Mouse (Mus musculus) liver, embryonic 16.5 days (tissue): Measurements from ENCODE around the gene Tdp2. TPM values are rescaled to one million over a fixed set of nuclear protein-coding genes. Genes with fewer than 3 reads are reported as not detected.

Source experiments
- ATAC-seq: fragments of 200-750 bp; cut with Nextera tagmentation; 2 replicates; pipeline ENCODE4 v1.8.0; 2017; ENCODE audit warnings: low read depth, mild to moderate bottlenecking, moderate number of reproducible peaks, moderate library complexity
- H3K27ac ChIP-seq: fragments of 300-500 bp; sonication (generic); 2 replicates; pipeline ENCODE4 v1.5.1; 2014; ENCODE audit warnings: mild to moderate bottlenecking, low read length
- H3K27me3 ChIP-seq: fragments of 300-500 bp; sonication (generic); 2 replicates; pipeline ENCODE4 v1.6.1; 2014; ENCODE audit warnings: low read depth, low read length, mixed read lengths; ENCODE audit not compliant: control insufficient read depth, insufficient read depth
- H3K36me3 ChIP-seq: fragments of 300-500 bp; sonication (generic); 2 replicates; pipeline ENCODE4 v1.6.1; 2014; ENCODE audit warnings: mild to moderate bottlenecking; ENCODE audit not compliant: control insufficient read depth, insufficient read depth
- H3K4me1 ChIP-seq: fragments of 300-500 bp; sonication (generic); 2 replicates; pipeline ENCODE4 v1.6.1; 2014; ENCODE audit warnings: low read depth, low read length, mixed read lengths; ENCODE audit not compliant: control insufficient read depth
- H3K4me2 ChIP-seq: fragments of 300-500 bp; sonication (generic); 2 replicates; pipeline ENCODE4 v1.6.1; 2014; ENCODE audit warnings: low read depth, low read length, mixed read lengths
- H3K4me3 ChIP-seq: fragments of 300-500 bp; sonication (generic); 2 replicates; pipeline ENCODE4 v1.5.1; 2014; ENCODE audit warnings: low read depth, mild to moderate bottlenecking, low read length
- H3K9ac ChIP-seq: fragments of 300-500 bp; sonication (generic); 2 replicates; pipeline ENCODE4 v1.6.1; 2014; ENCODE audit warnings: low read depth, low read length
- H3K9me3 ChIP-seq: fragments of 300-500 bp; sonication (generic); replicated peaks from 2 replicates; pipeline ENCODE4 v1.6.1; 2016; ENCODE audit warnings: low read length; ENCODE audit not compliant: control insufficient read depth
- WGBS: fragments of 180-500 bp; shearing (Covaris S2); extraction: QIAGEN DNeasy Blood & Tissue Kit; methylation state at CpG from one replicate; pipeline ENCODE4 v1.1.7; 2014; ENCODE audit not compliant: insufficient replicate concordance; 5-methylcytosine and 5-hydroxymethylcytosine counted together
- polyA plus RNA-seq: library from polyadenylated mRNA; unstranded; fragments of >200 nt; fragmentation: Nextera tagmentation; extraction: Ambion mirVana; gene quantifications from 2 replicates; pipeline ENCODE4 v1.2.1, GENCODE M21; 2015

Tdp2 gene
- polyA plus RNA-seq, 1 experiment from 2014 or later: 19.6 TPM

DNA sequence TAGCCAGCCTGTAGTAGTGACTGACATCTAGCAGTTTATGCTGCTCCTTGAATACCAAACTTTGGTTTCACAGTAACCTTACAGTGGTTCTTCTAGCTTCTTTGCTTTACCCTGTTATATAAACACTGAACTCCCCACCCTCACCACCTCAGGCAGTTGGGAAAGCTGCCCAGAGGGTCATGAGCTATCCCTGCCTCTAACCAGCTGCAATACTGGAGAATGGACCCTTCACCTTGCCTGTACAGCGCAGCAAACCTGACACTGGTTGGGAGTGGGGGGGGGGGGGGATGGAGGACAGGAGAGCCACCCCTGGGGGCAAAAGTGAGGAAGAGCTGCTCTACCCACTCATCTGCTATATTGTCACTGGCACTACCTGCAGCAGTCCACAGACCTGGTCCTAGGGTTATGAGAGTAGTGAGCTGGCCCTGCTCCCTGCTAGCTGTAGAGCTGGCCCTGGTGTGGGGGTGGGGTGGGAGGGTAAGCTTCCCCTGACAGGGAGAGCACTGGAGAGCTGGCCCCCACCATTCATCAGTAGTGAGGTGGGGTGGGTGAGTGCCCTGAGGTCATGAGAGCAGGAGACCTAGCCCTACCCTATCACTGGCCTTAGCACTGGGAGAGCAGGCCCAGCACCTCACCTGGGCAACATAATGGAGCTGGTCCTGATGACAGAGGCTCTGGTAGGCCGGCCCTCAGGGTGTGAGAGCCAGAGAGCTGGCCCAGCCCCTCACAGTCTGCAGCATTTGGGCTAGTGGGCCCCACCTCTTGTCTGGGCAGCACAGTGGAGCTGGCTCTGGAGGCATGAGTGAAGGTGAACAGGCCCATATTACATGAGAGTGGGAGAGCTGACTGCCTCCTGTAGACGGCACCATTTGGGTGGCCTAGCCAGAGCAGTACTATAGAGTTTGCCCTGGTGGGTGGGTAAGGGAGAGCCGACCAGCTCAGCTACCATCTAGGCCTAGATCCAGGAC is 15.1 kb upstream of the Tdp2 start:
- WGBS: 69% methylated on average over 4 of the region's 4 CpGs
- H3K27ac ChIP-seq: no peak overlapping the region
- no peaks in the 10 kb centered on the region; the same call in 1 of the 2 replicates for H3K4me1 ChIP-seq
- H3K27me3 ChIP-seq: no peaks in the 10 kb centered on the region
- H3K4me3 ChIP-seq: no peak overlapping the region
- no peak overlapping the region for H3K4me2 ChIP-seq
- H3K9ac ChIP-seq: no peak overlapping the region
- peak; percentile 52 for ATAC-seq
- peaks cover 31% of the 10 kb centered on the region for H3K36me3 ChIP-seq
- no peaks in the 10 kb centered on the region; the same call in 1 of the 2 replicates for H3K9me3 ChIP-seq

DNA sequence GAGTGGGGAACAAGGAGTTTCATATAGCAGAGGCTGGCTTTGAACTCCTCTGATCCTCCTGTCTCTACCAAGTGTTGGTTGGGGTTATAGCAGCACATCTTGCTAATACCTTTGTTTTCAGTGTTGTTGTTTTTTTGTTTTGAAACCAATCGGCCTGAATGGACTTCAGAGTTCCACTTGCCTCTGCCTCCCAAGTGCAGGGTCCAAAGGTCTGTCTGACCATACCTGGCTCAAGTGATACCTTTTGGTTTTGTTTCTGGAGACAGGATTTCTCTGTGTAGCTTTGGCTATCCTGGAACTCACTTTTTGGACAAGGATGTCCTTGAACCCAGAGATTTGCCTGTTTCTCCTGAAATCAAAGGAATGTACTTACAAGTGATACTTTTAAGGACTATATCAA is 11.5 kb upstream of the Tdp2 start:
- H3K9me3 ChIP-seq: no peaks in the 10 kb centered on the region
- no peak overlapping the region for H3K27ac ChIP-seq
- no peak overlapping the region for H3K9ac ChIP-seq
- H3K4me1 ChIP-seq: no peaks in the 10 kb centered on the region
- H3K4me3 ChIP-seq: no peak overlapping the region
- H3K36me3 ChIP-seq: peaks cover 3% of the 10 kb centered on the region
- ATAC-seq: no peak
- no peaks in the 10 kb centered on the region for H3K27me3 ChIP-seq
- 68% methylated on average over 1 of the region's 1 CpGs for WGBS
- no peak overlapping the region for H3K4me2 ChIP-seq

DNA sequence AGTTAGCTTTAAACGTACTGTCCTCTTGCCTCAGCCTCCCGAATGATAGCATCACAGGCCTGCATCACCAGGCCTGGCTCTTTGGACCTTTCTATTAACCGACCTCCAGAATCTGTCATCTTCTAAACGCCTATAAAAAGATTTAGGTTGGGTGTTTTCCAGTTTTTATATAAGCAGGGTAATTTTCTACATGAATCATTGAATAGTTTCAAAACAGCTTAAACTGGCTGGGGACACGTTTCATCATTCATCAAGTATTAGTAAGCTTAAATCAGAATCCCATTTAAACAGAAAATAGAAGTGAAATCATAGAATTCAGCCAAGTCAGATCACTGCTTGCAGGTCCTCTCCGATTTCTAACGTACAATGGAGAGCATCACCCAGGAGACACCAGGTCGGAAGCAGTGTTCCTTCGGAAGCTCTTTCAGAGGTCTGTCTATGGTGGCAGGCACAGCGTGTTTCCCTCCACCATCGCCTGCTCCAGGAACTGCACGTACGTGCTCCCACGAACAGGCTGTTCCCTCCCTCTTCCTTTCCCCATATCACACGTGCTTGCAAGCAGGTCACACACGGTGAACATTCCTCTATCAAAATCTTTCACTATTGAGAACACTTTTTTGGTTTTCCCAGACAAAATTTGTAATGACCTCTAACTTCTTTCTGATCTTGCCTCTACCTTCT is 8.7 kb upstream of the Tdp2 start:
- no peak for ATAC-seq
- Histone ChIP-seq H3K27me3 (no peaks in the 10 kb centered on the region), H3K27ac (no peak overlapping the region), H3K4me3 (no peak overlapping the region), H3K36me3 (no peaks in the 10 kb centered on the region; the same call in 1 of the 2 replicates), H3K4me1 (no peaks in the 10 kb centered on the region; the same call in 1 of the 2 replicates), H3K4me2 (no peak overlapping the region), H3K9me3 (no peaks in the 10 kb centered on the region), H3K9ac (no peak overlapping the region)
- 77% methylated on average over 16 of the region's 16 CpGs for WGBS

DNA sequence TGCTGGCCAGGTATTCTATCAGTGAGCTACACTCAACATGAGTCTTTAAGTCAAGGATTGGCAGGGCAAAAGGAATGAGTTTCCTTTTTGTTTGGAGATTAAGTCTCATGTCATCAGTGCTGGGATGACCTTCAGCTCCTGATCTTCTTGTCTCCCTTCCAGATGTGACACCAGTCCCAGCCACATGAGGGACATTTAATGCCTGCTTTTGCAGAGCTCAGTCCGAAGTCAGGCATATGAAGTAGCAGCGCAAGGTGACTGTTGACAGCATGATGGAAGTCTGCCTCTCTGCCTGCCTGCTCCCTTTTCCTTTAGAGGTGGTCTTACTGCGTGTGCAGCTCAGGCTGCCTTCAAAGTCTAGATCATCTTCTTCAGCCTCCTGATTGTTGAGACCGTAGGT is 6.8 kb upstream of the Tdp2 start:
- Histone ChIP-seq H3K9me3 (no peaks in the 10 kb centered on the region), H3K9ac (no peak overlapping the region), H3K4me1 (no peaks in the 10 kb centered on the region; the same call in 1 of the 2 replicates), H3K27ac (no peak overlapping the region), H3K4me2 (no peak overlapping the region), H3K4me3 (no peak overlapping the region), H3K36me3 (no peaks in the 10 kb centered on the region), H3K27me3 (no peaks in the 10 kb centered on the region)
- 89% methylated on average over 4 of the region's 4 CpGs for WGBS
- ATAC-seq: no peak

DNA sequence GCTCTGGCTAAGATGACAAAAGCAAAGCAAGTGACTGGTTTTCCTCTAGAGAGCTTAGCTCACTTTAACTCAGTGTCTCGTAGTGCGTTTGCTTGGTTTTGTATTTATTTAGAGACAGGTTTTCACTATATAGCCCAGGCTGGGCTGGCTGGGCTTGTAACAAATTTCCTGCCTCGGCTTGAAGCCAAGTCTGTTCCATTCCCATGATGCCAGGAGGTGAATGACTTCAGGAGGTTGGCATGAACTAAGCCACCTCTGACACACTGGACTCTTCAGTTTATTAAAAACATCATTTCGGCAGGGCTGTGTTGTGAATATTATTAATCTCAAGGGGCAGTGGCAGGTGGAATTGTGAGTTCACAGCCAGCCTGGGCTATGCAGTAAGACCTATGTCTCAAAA is 5.9 kb upstream of the Tdp2 start:
- no peak for ATAC-seq
- H3K9me3 ChIP-seq: no peaks in the 10 kb centered on the region
- H3K4me1 ChIP-seq: no peaks in the 10 kb centered on the region; the same call in 1 of the 2 replicates
- H3K27ac ChIP-seq: no peak overlapping the region
- no peak overlapping the region for H3K4me3 ChIP-seq
- H3K9ac ChIP-seq: no peak overlapping the region
- H3K36me3 ChIP-seq: no peaks in the 10 kb centered on the region
- H3K4me2 ChIP-seq: no peak overlapping the region
- H3K27me3 ChIP-seq: no peaks in the 10 kb centered on the region
- 75% methylated on average over 4 of the region's 4 CpGs for WGBS

DNA sequence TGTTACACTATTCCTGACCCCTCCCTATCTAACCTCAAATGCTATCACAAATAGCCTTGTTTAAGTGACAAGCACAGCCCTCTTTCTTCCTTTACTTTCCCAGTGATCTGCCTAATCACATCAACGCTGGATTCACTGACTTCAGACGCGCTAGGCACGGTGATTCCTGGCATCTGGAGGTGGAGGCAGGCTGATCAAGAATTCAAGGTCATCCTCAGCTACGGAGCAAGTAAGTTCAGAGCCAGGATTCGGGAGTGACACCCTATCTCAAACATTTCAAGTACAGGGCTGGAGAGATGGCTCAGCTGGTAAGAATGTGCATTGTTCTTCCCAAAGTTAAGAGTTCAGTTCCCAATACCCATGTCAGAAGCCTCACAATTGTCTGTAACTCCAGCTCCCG is 5.4 kb upstream of the Tdp2 start:
- no peaks in the 10 kb centered on the region; the same call in 1 of the 2 replicates for H3K4me1 ChIP-seq
- no peaks in the 10 kb centered on the region for H3K27me3 ChIP-seq
- ATAC-seq: no peak
- no peaks in the 10 kb centered on the region for H3K9me3 ChIP-seq
- H3K27ac ChIP-seq: no peak overlapping the region
- H3K36me3 ChIP-seq: no peaks in the 10 kb centered on the region
- no peak overlapping the region for H3K4me2 ChIP-seq
- H3K4me3 ChIP-seq: no peak overlapping the region
- H3K9ac ChIP-seq: no peak overlapping the region
- WGBS: 66% methylated on average over 7 of the region's 7 CpGs

DNA sequence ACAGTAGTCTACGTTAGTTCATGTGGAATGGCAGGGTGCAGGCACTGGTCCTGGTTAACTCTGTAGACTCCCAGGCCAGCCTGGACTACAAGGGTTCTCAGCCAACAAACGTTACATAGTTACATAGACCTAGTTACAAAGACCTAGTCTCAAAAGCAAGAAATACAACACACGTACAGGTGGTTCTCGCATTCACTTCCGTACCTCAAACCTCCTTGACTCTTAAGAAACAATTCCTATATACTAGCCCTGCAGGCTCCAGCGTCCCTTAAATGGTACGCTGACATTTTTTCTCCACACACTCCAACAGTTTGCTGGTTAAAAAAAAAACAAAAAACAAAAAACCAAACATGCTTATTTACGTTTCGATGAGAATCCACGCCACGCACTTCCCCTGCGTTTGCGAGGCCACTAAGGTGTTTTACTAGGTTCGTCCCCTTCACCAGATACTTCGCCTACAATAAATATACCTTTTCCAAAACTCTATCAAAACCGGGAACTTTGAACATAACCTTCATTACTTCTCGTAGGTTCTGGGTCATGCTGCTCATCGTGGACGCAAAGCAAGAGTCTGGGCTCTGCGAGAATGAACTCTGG is 625 bp upstream of the Tdp2 start:
- Histone ChIP-seq H3K4me1 (peaks cover 11% of the 10 kb centered on the region), H3K4me3 (peak overlapping the region; percentile 79), H3K27me3 (no peaks in the 10 kb centered on the region), H3K27ac (peak overlapping the region; percentile 97), H3K36me3 (peaks cover under 1% of the 10 kb centered on the region; the same call in 1 of the 2 replicates), H3K9ac (peak overlapping the region; percentile 81), H3K4me2 (peak overlapping the region; percentile 68), H3K9me3 (no peaks in the 10 kb centered on the region)
- WGBS: under 1% methylated on average over 20 of the region's 20 CpGs
- no peak for ATAC-seq

DNA sequence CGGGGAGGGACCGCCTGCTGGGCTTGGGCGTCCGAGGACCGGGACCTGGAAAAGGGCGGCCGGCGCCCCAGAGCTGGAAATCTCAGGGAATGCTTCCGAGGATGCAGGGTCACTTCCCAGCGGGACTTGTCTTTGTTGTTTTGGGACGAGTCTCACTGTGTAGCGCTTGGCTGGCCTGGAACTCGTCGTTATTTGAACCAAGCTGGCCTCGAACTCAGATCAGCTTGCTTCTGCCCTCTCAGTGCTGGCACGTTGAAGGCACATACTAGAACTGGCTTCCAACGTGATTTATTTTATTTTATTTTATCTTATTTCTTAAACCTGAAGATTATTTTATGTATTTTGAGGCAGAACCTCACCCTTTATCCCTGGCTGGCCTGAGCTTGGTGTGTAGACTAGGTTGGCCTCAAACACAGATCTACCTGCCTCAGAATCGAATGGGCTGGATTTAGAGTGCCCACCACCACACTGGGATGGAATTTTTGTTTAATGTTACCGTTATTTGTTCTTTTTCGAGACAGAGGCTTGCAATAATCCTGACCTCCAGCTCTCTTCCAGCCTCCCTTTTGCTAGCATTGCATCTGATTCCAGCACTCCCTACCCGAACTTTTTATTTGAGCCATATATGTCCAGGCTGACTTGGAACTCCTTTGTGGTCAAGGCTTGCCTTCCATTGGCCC is 792 bp downstream of the Tdp2 start:
- Histone ChIP-seq H3K27ac (peak overlapping the region; percentile 97), H3K4me1 (peaks cover 11% of the 10 kb centered on the region), H3K4me2 (peak overlapping the region; percentile 68), H3K27me3 (no peaks in the 10 kb centered on the region), H3K36me3 (peaks cover 6% of the 10 kb centered on the region; the same call in 1 of the 2 replicates), H3K9me3 (no peaks in the 10 kb centered on the region), H3K4me3 (peak overlapping the region; percentile 79), H3K9ac (peak overlapping the region; percentile 98)
- 0 out of 2 replicates have a peak, but pooled peaks have one; percentile 0 for ATAC-seq
- WGBS: 1% methylated on average over 21 of the region's 21 CpGs
